Mouse (Mus musculus): Measurements from ENCODE around the gene Nes.

DNA sequence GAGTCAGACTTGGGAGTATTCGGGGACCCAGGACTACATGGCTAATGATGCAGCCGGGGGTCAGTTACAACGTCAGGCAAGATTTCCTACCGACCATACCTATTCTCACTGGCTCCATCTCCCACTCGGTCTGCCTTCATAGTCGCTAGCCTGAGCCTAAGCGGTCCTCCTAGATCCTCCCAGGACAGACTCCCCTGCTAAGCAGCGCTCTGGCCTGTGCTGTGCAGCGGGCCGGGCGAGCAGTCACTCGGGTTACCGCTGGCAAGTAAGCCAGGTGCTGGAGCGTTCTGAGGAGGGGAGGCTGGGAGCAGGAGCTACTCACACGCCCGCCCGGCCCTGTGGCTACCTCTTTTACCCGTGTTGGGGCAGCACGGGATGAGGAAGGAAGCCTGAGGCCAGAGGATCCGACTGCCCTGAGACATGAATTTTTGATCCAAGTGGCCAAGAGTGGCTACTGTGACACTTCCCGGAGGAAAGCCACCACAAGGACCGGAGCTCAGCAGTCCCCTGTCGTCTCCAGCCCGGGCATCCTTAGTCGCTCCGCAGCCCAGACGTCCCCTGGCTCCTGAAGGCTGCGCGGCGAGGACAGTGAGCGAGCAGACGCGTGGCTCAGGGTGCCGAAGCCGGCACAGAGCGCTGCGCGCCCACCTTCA, 28.5 kb downstream of the Nes start:
- TF ChIP-seq POLR2A (IDR thresholded peaks at IDR 0.05; ENCODE audit: borderline replicate concordance, low read depth, low read length), result no peak
- TF ChIP-seq CTCF (IDR thresholded peaks at IDR 0.05; ENCODE audit: low read depth, low read length), result no peak

All from bone marrow macrophage, adult 2 months (primary cell).